8 mouse cellular contexts compared by ENCODE assay signal in the genomic region with DNA sequence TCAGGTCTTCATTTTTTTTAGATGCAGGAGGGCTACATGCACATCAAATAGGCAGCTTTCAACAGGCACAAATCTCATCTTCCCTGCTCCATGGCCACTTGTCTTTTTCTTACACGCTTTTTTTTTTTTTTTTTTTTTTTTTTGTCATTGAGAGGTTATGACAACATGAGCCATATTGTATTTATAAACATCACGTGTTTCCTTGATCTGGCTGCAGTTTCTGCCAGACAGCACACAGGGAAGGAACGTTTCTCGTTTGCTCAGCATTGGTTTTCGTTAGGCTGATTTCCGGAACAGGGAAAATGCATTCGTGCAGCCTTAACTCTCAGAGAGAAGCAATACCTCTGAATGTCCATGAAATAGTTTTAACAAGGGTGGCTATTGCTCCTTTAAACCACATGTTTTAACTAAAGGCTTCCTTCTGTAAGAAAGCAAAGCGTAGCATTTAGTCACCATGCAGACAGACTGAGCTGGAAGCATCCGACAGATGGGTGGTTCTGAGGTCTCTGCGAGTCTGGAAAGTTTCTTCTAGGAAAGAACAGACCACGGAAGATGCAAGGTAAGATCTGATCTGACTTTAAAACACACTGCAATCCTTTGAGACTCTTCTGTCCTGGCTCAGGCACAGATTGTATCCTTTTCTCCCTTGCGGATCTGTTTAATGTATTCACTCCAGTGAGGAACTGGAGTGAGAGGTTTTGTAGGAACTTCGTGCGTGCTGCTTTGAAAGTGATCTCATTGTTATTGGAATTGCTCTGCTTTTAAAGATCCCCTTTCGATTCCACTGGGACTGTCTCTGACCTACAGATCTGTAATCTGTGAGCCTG.
DNase-seq lines count a peak whose midpoint lies in the region; ATAC-seq and TF ChIP-seq lines count a peak whose summit lies in the region.

No protein-coding gene starts in this region.

- H3K4me1 ChIP-seq in heart, embryonic 12.5 days (replicated peaks) = peaks cover 37% of the 10 kb centered on the region
- H3K4me1 ChIP-seq in lung, embryonic 14.5 days (ENCODE audit: insufficient read depth) = 0 out of 2 replicates have a peak, but pooled peaks cover 4% of the 10 kb centered on the region
- H3K4me1 ChIP-seq in stomach, embryonic 16.5 days (ENCODE audit: control insufficient read depth, insufficient read depth, low read length) = peaks cover 18% of the 10 kb centered on the region

- H3K9me3 ChIP-seq in heart, embryonic 12.5 days (replicated peaks) = no peaks in the 10 kb centered on the region
- H3K9me3 ChIP-seq in lung, embryonic 14.5 days (ENCODE audit: low read depth, low read length) = no peaks in the 10 kb centered on the region
- H3K9me3 ChIP-seq in stomach, embryonic 16.5 days (replicated peaks; ENCODE audit: control insufficient read depth, low read length) = no peaks in the 10 kb centered on the region

- no peak overlapping the region; the same call in 1 of the 2 replicates for H3K27ac ChIP-seq in heart, embryonic 12.5 days (ENCODE audit: poor library complexity, severe bottlenecking)
- H3K27ac ChIP-seq in lung, embryonic 14.5 days (ENCODE audit: low read depth) = 0 out of 2 replicates have a peak overlapping the region, but pooled peaks have one; percentile 3
- H3K27ac ChIP-seq in stomach, embryonic 16.5 days (ENCODE audit: low read length) = peak overlapping the region; percentile 74

- ATAC-seq in heart, embryonic 12.5 days (ENCODE audit: insufficient number of reproducible peaks, low FRiP score) = no peak
- peak; percentile 89 for ATAC-seq in lung, embryonic 14.5 days (ENCODE audit: insufficient read depth)
- ATAC-seq in stomach, embryonic 16.5 days (ENCODE audit: insufficient read depth, low FRiP score) = no peak

- H3K4me3 ChIP-seq in heart, embryonic 12.5 days = peak overlapping the region; percentile 22; the same call in 1 of the 2 replicates
- peak overlapping the region; percentile 24; the same call in 1 of the 2 replicates for H3K4me3 ChIP-seq in lung, embryonic 14.5 days (ENCODE audit: low read depth, low read length)
- peak overlapping the region; percentile 31 for H3K4me3 ChIP-seq in stomach, embryonic 16.5 days (replicated peaks; ENCODE audit: low read length)

- WGBS in heart, embryonic 12.5 days = 28% methylated on average over 15 of the region's 15 CpGs
- WGBS in lung, embryonic 14.5 days = 20% methylated on average over 15 of the region's 15 CpGs
- 13% methylated on average over 15 of the region's 15 CpGs for WGBS in stomach, embryonic 16.5 days

- DNase-seq in gastrocnemius, adult 18-20 months (ENCODE audit: low spot score) = peak; percentile 41
- DNase-seq in gastrocnemius, postnatal 25 days = no peak
- DNase-seq in embryo, embryonic 10 days (ENCODE audit: low spot score) = peak; percentile 45
- DNase-seq in lung, embryonic 14.5 days = peak; percentile 71
- DNase-seq in frontal cortex, postnatal 14 days (ENCODE audit: low spot score in 2 of 2) = no peak
- DNase-seq in retina, embryonic 14.5 days (ENCODE audit: low spot score) = no peak

- H3K9ac ChIP-seq in heart, embryonic 12.5 days = no peak overlapping the region
- peak overlapping the region; percentile 41 for H3K9ac ChIP-seq in lung, embryonic 14.5 days
- peak overlapping the region; percentile 40; the same call in 1 of the 2 replicates for H3K9ac ChIP-seq in stomach, embryonic 16.5 days (ENCODE audit: low read length)

- no peak for TF ChIP-seq CTCF in lung, embryonic 14.5 days (IDR thresholded peaks at IDR 0.05; ENCODE audit: low read depth)

- no peaks in the 10 kb centered on the region for H3K27me3 ChIP-seq in heart, embryonic 12.5 days (replicated peaks)
- no peaks in the 10 kb centered on the region for H3K27me3 ChIP-seq in lung, embryonic 14.5 days (ENCODE audit: insufficient read depth, low read length)
- H3K27me3 ChIP-seq in stomach, embryonic 16.5 days (ENCODE audit: control insufficient read depth, insufficient read depth, low read length) = no peaks in the 10 kb centered on the region

- H3K4me2 ChIP-seq in heart, embryonic 12.5 days = peak overlapping the region; percentile 56
- peak overlapping the region; percentile 55 for H3K4me2 ChIP-seq in lung, embryonic 14.5 days
- peak overlapping the region; percentile 49 for H3K4me2 ChIP-seq in stomach, embryonic 16.5 days (ENCODE audit: low read depth, low read length)

- H3K36me3 ChIP-seq in heart, embryonic 12.5 days = no peaks in the 10 kb centered on the region
- H3K36me3 ChIP-seq in lung, embryonic 14.5 days (ENCODE audit: insufficient read depth) = no peaks in the 10 kb centered on the region
- H3K36me3 ChIP-seq in stomach, embryonic 16.5 days (ENCODE audit: control insufficient read depth, insufficient read depth, low read length) = no peaks in the 10 kb centered on the region

Comparison
In these comparisons a context has a peak if more than half of its experiments do, and no peak if none do; other contexts are left out.
1. DNase-seq: peak in gastrocnemius, adult 18-20 months (single experiment), embryo, embryonic 10 days (single experiment) and lung, embryonic 14.5 days (single experiment); none in gastrocnemius, postnatal 25 days (single experiment), frontal cortex, postnatal 14 days (0 of 2) and retina, embryonic 14.5 days (single experiment).
2. Peak in every context shown above with its lines, with median percentiles within 50 percentile points of each other: H3K4me2 ChIP-seq and H3K4me3 ChIP-seq.